Comparison of ENCODE assay signal across 8 mouse cellular contexts in genomic region chr17:6429945-6430344, GRCm38 (mm10). TPM values are rescaled to one million over a fixed set of nuclear protein-coding genes. Genes with fewer than 3 reads are reported as not detected.
DNase-seq lines count a peak whose midpoint lies in the region; ATAC-seq lines count a peak whose summit lies in the region.
"Not testable (repeated sequence)": the region's sequence is repeated elsewhere in the genome, so short reads cannot be mapped to it uniquely, and the experiment has no call there.

Gene Dynlt1b, plus strand, starts transcription at chr17:6430112.

- not testable (repeated sequence) for H3K4me1 ChIP-seq in brown adipose tissue, adult 24 weeks (ENCODE audit: control insufficient read depth, insufficient read depth, insufficient read length, low read length); heart, embryonic 14.5 days (ENCODE audit: control insufficient read depth in 2 of 2, insufficient read depth in 2 of 2, low read length in 2 of 2); liver, embryonic 13.5 days (replicated peaks); stomach, embryonic 16.5 days (ENCODE audit: control insufficient read depth, insufficient read depth, low read length)

- peak; percentile 98 for DNase-seq in CD4-positive, CD25-positive, alpha-beta regulatory T cell, adult 2 months (ENCODE audit: low read depth, low spot score)
- peak; percentile 90 for DNase-seq in fibroblast of lung, adult 2 months (ENCODE audit: low read depth)
- DNase-seq in kidney, postnatal 14 days = peak; percentile 100
- peak; percentile 100 for DNase-seq in liver, embryonic 13.5 days
- peak; percentile 100 for DNase-seq in neural tube, embryonic 10.5 days (ENCODE audit: extremely low spot score, low spot score)

- peak within 1 kb of the TSS; percentile 57 for H3K4me2 ChIP-seq in heart, embryonic 14.5 days (ENCODE audit: low read length)
- peak within 1 kb of the TSS; percentile 58 for H3K4me2 ChIP-seq in liver, embryonic 13.5 days
- peak within 1 kb of the TSS; percentile 47 for H3K4me2 ChIP-seq in stomach, embryonic 16.5 days (ENCODE audit: low read depth, low read length)

- not testable (repeated sequence) for H3K27me3 ChIP-seq in heart, embryonic 14.5 days (ENCODE audit: control insufficient read depth, insufficient read depth, low read length); liver, embryonic 13.5 days; stomach, embryonic 16.5 days (ENCODE audit: control insufficient read depth, insufficient read depth, low read length)

- peak within 1 kb of the TSS; percentile 49 for H3K4me3 ChIP-seq in brown adipose tissue, adult 24 weeks (ENCODE audit: insufficient read depth, low read depth, low read length)
- H3K4me3 ChIP-seq in heart, embryonic 14.5 days (ENCODE audit: control insufficient read depth in 1 of 2, insufficient read depth in 1 of 2, low read depth in 1 of 2, low read length in 2 of 2) = peak within 1 kb of the TSS; percentile 53 to 64
- peak within 1 kb of the TSS; percentile 52 for H3K4me3 ChIP-seq in liver, embryonic 13.5 days (replicated peaks)
- peak within 1 kb of the TSS; percentile 56 for H3K4me3 ChIP-seq in stomach, embryonic 16.5 days (replicated peaks; ENCODE audit: low read length)

- WGBS in heart, embryonic 14.5 days = under 1% methylated on average over 27 of the region's 27 CpGs
- under 1% methylated on average over 27 of the region's 27 CpGs for WGBS in liver, embryonic 13.5 days (ENCODE audit: insufficient replicate concordance)
- under 1% methylated on average over 27 of the region's 27 CpGs for WGBS in stomach, embryonic 16.5 days

- not testable (repeated sequence) for H3K9me3 ChIP-seq in heart, embryonic 14.5 days (ENCODE audit: control insufficient read depth, low read length); liver, embryonic 13.5 days (replicated peaks); stomach, embryonic 16.5 days (replicated peaks; ENCODE audit: control insufficient read depth, low read length)

- H3K36me3 ChIP-seq in heart, embryonic 14.5 days (ENCODE audit: control insufficient read depth, insufficient read depth, low read length) = peaks cover 12% of the 10 kb centered on the region
- not testable (repeated sequence) for H3K36me3 ChIP-seq in liver, embryonic 13.5 days; stomach, embryonic 16.5 days (ENCODE audit: control insufficient read depth, insufficient read depth, low read length)

- ATAC-seq in heart, embryonic 14.5 days (ENCODE audit: insufficient number of reproducible peaks, insufficient read depth, low FRiP score, low read depth) = peak; percentile 96
- peak; percentile 95 for ATAC-seq in liver, embryonic 13.5 days (ENCODE audit: low read depth)
- ATAC-seq in stomach, embryonic 16.5 days (ENCODE audit: insufficient read depth, low FRiP score) = peak; percentile 98

- H3K27ac ChIP-seq in brown adipose tissue, adult 24 weeks (replicated peaks; ENCODE audit: low read depth, low read length) = peak within 1 kb of the TSS; percentile 63
- peak within 1 kb of the TSS in 1 of 2 experiments; percentile 62; a peak in 3 of 4 replicates for H3K27ac ChIP-seq in heart, embryonic 14.5 days (replicated peaks in 1 of 2; ENCODE audit: control insufficient read depth in 1 of 2, insufficient read depth in 1 of 2, low read depth in 2 of 2, low read length in 2 of 2)
- peak within 1 kb of the TSS; percentile 15 for H3K27ac ChIP-seq in liver, embryonic 13.5 days
- peak within 1 kb of the TSS; percentile 75 for H3K27ac ChIP-seq in stomach, embryonic 16.5 days (ENCODE audit: low read length)

- peak within 1 kb of the TSS; percentile 69 for H3K9ac ChIP-seq in heart, embryonic 14.5 days (ENCODE audit: low read length)
- H3K9ac ChIP-seq in liver, embryonic 13.5 days = peak within 1 kb of the TSS; percentile 68
- H3K9ac ChIP-seq in stomach, embryonic 16.5 days (ENCODE audit: low read length) = peak within 1 kb of the TSS; percentile 75

RNA-seq across cellular contexts. Expression of gene Dynlt1b, which starts in this region (rescaled TPM):
- 38.4 and 42.7 TPM in 2 replicates for polyA plus RNA-seq in brown adipose tissue, adult 24 weeks (2012; ENCODE audit: insufficient read depth, insufficient read length, missing spikeins)
- polyA plus RNA-seq in heart, embryonic 14.5 days (2014; fragmentation: Nextera tagmentation; extraction: Ambion mirVana) = 486 and 545 TPM in 2 replicates
- polyA plus RNA-seq in liver, embryonic 13.5 days (2015; fragmentation: Nextera tagmentation; extraction: Ambion mirVana) = 205 and 224 TPM in 2 replicates
- 440 and 474 TPM in 2 replicates for polyA plus RNA-seq in stomach, embryonic 16.5 days (2015; fragmentation: Nextera tagmentation; extraction: Ambion mirVana)
